Mouse (Mus musculus): ENCODE results near the gene Creb3l1.
A peak's percentile ranks its signal among the peaks of the same experiment; 100 is the strongest.

Gene Creb3l1

GRCm38 (mm10) chr2:91997905-91998608 lies 26.2 kb downstream of the Creb3l1 start:
- no peak for DNase-seq (ENCODE audit: low spot score)

DNA sequence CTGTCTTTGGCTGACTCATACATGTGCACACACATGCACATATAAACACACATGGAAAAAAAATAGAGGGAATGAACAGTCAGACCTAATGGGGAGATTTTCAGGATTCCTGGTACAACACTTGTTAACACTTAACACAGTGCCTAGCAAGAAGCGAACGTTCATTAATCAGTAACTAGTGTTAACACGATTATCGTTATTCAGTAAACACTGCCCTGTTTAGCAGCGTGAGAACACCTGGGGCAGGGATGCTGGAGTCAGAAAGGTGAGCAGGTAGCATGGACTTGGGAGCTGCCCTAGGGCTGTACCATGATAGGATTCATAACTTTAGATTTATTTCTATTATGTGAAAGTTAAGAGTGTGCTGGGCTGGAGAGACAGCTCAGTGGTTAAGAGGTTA lies 28.3 kb downstream of the Creb3l1 start:
- DNase-seq (ENCODE audit: low spot score): no peak

GRCm38 (mm10) chr2:91993409-91993808 lies 30.9 kb downstream of the Creb3l1 start:
- DNase-seq (ENCODE audit: low spot score): no peak

- no peak for DNase-seq (ENCODE audit: low spot score)
These were observed 34.6 kb downstream of the Creb3l1 start for GRCm38 (mm10) chr2:91989750-91990149.

DNA sequence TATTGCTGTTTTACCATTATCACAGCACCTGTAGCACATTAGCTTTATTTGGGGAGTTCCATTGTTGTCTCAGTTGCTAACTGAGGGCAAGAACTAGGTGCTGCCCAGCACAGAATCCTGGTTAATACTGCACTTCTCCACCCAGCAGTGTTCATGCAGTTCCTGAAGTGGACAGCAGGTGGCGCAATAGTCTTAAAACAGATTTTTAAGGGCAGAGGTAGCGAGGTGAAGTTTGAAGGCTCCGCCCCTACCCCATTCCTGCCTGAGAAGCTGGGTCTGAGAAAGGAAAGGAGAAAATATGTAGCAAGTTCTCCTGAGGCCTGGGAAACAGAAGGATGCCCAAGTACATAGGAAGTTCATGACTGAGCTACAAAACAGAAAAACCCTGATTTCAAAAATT lies 36.8 kb downstream of the Creb3l1 start:
- peak; percentile 89 for DNase-seq (ENCODE audit: low spot score)

DNA sequence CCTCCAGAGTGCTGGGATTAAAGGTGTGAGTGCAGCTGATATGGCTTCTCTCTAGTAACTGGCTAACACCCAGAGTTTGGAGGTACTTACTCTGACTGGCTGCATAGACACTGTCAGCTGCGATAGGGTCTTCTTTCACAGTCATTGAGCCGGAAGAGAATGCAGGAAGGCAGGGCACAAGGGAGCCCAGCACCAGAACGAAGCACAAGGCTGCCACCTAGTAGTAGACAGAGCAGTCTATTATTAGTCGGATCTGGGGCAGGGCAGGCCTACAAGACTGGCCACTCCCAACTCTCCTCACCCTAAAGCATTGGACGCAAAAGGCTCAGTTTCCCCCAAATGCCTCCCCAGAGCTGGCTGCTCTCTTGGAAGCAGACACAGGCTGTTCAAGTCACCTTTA lies 38.2 kb downstream of the Creb3l1 start:
- DNase-seq (ENCODE audit: low spot score): no peak

GRCm38 (mm10) chr2:91984906-91985525 lies 39.3 kb downstream of the Creb3l1 start:
- no peak for DNase-seq (ENCODE audit: low spot score)

DNA sequence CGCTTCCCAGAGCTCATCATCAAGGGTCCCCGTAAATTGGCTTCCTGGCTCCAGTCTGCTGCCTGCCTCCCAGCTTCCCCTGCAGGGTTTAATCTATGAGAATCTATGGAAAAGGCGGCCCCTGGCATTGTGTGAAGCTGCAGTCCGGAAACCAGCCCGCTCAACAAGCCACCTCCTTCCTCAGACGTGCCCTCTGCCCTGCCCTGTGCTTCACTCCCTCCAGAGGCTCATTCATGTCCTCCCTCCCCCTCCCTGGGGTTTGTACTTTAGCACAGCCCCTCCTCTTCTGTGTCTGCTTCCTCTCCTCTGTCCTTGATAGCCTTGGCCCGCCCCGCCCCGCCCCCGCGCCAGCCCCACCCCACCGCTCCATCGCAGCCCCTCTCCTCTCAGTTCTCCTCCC lies 39.9 kb downstream of the Creb3l1 start:
- no peak for DNase-seq (ENCODE audit: low spot score)

DNA sequence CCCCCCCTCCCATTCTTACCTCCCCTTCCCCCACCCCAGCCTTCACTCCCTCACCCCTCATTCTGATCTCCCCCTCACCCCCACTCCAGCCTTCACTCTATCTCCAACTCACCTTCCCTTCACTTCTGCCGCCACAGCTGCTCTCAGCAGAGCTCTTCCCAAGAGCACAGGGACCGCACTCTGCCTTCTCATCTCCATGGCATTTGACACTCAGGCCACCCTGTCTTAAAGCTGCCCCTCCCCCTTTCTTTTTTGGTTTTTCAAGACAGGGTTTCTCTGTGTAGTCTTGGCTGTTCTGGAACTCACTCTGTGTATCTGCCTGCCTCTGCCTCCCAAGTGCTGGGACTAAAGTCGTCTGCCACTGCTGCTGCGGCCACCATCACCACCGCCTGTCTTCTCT lies 43.5 kb downstream of the Creb3l1 start:
- no peak for DNase-seq (ENCODE audit: low spot score)

GRCm38 (mm10) chr2:91980245-91980644 lies 44.1 kb downstream of the Creb3l1 start:
- DNase-seq (ENCODE audit: low spot score): no peak

DNA sequence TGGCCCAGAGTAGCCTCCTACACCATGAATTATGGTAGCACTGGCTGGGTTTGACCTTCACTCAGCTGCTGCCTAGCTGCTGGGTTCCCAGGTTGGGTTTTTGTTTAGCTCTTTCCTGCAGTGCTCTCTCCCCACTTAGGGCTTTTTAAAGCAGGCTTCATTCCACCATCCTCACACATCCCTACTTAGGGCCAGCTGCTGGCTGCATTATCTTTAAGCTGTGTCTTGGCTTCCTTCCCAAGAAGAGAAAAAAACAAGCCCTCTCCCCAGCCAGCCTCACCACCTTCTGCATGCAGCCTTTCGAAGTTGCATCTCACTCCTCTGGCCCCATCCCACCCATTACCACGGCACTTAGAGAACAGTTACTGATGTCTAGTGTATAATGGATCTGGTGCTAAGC lies 45.8 kb downstream of the Creb3l1 start:
- DNase-seq (ENCODE audit: low spot score): no peak

- DNase-seq (ENCODE audit: low spot score): no peak
These were observed 46.3 kb downstream of the Creb3l1 start for GRCm38 (mm10) chr2:91977960-91978359.

DNA sequence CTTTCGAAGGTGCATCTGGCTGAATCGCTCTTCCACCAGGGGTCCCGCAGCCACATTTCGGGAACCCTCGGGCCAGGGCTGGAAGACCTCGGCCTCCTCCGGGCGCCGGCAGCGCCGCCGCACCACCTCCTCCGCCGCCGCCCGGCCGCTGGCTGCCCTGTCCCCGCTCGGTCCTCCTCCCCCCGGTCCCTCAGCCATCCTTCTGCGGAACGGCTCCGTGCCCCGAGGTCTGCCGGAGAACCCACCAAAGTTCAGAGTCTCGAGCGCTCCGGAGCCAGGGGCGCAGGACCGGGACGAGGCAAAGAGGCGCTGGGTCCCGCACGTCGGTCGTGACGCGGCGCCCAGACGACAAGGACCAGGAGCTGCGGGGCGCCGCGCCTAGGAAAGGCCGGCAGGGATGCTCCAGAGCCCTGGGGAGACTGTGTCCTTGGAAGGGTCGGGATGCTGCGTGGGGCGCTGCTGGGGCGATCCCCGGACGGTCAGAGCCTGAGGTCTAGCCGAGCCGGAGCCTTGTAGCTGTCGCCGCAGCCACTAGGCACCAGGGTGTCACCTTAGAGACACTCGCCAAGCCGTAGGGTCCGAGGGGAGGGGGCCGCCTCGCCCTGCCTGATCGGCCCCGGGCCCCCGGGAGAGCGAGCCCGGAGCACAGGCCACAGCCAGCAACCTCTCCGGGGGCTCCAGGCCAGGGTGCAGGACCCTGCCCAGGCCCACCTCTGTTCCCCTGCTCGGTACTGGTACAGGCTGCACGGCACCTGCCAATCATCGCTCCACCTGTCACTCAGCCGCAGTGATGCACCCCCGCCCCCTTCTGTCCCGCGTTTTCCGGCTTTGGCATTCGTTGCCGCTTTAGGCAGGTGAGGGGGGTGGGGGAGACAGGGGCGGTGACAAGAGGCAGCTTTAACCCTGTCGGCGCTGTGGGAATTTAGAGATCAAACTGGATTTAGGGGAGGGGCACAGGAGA lies 48.4 kb downstream of the Creb3l1 start, which contains the start of gene Dgkz:
TSS of gene Dgkz (minus strand) at position 284 of the 961 bp plus-strand sequence.
- no peak for DNase-seq (ENCODE audit: low spot score)

DNA sequence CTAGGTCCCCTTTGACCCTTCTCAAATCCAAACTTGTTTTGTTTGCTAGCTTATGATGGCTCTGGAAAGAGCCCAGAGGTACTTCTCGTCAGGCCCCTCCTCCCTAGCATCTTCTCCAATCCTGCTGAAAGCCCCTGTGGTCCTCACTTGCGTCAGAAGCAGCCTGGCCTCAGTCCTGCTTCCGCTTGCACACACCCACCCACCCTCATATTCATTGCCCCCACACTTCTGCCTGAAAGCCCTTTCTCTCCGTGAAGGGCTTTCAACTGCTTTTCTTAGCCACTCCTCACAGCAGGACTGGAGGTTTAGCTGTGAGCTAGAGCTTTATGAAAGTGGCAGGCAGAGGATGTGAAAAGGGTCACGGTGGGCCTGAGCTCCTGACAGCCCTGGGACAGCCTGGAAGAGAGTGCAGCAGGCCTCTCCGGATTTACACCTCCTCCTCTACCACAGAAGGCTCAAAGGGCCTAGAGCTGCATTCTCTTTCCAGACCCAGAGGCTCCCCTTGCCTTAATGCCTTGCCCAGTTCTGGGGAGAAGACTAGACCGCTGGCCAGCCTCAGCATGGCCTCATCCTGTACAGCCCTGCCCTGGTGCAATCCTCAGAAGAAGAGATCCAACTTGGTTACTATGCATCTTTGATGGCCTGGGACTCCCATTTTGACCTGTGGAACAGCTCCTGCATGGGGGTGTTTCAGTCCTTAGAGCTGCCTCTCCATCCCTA lies 50.7 kb downstream of the Creb3l1 start:
- no peak for DNase-seq (ENCODE audit: low spot score)

- no peak for DNase-seq (ENCODE audit: low spot score)
These were observed 52.2 kb downstream of the Creb3l1 start for GRCm38 (mm10) chr2:91972121-91972566.

- DNase-seq (ENCODE audit: low spot score): peak; percentile 60
These were observed 52.8 kb downstream of the Creb3l1 start for GRCm38 (mm10) chr2:91971231-91972097.

- DNase-seq (ENCODE audit: low spot score): no peak
These were observed 56.3 kb downstream of the Creb3l1 start for GRCm38 (mm10) chr2:91967962-91968361.

GRCm38 (mm10) chr2:91966367-91966766 lies 57.9 kb downstream of the Creb3l1 start:
- DNase-seq (ENCODE audit: low spot score): no peak

GRCm38 (mm10) chr2:91965417-91965816 lies 58.9 kb downstream of the Creb3l1 start:
- peak; percentile 67 for DNase-seq (ENCODE audit: low spot score)

GRCm38 (mm10) chr2:91964610-91965204 lies 59.6 kb downstream of the Creb3l1 start:
- DNase-seq (ENCODE audit: low spot score): no peak

Data from layer of hippocampus, adult 11-12 months (tissue).